Mouse (Mus musculus) embryonic fibroblast, embryonic 13.5 days (primary cell): ENCODE data around the gene Dock8.

Experiments
- CTCF ChIP-seq: IDR thresholded peaks from 2 replicates; pipeline ENCODE4 v1.5.1; 2011; ENCODE audit warnings: mild to moderate bottlenecking, control low read depth, low read length, moderate library complexity, borderline replicate concordance; ENCODE audit not compliant: insufficient read depth
- POLR2A ChIP-seq: IDR thresholded peaks from 2 replicates; pipeline ENCODE4 v1.6.1; 2011; ENCODE audit warnings: low read depth, mild to moderate bottlenecking, control low read depth, low read length, moderate library complexity

- TF ChIP-seq CTCF (no peak), POLR2A (no peak)
Measured at GRCm38 (mm10) chr19:25038293-25038692, 39.0 kb downstream of the Dock8 start.
